Mouse (Mus musculus) right cerebral cortex, postnatal 4 days (tissue): ENCODE results near the gene Tlr9.

Experiments
- DNase-seq: peaks from one replicate; pipeline ENCODE4 v3.0.0-alpha.2; 2022

Gene Tlr9

DNA sequence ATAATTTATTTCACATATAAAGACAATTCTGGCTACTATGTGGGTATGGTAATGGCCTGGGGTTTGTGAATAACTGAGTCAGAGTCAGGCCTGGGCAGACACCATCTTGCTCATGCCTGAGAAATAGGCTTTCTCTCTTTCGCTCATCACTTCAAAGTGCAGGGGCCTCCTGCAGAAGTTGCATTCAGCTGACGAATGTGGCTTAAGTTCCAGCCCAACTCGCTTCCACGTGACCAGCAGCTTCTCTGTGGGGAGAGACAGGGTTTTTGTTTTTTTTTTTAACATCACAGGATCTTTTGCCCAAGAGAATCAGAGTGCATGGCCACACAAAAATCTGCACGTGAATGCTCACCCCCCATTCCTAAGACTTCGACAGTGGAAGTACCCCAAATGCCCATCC, 11.6 kb downstream of the Tlr9 start:
- no peak for DNase-seq

DNA sequence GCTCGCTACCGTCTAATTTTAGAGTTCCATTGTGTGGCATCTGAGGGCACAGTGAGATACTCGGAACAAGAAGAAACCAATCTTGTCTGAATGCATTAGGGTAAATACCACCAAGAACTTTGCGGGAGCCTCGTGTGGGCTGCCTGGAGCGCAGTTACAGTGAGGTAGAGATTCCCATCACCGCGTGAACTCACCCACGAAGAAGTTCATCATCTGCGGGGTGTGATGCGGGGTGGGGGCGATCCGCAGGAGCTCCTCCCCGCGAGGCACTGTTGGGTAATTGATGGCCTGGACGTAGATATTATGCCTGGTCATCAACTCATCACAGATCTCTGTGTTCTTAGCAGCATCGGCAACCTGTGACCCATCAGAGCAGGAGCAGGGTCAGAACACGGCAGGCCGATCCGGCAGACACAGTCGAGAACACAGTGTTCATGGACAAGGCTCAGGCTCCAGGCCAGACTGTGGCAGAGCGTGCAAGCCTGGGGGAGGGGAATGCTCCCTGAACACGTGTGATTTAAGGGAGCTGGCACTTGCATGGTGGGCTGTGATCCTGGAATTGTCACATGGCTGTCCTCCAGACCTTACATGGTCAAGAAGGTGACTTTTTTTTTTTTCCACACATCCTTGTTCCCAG, 12.9 kb downstream of the Tlr9 start:
- no peak for DNase-seq

DNA sequence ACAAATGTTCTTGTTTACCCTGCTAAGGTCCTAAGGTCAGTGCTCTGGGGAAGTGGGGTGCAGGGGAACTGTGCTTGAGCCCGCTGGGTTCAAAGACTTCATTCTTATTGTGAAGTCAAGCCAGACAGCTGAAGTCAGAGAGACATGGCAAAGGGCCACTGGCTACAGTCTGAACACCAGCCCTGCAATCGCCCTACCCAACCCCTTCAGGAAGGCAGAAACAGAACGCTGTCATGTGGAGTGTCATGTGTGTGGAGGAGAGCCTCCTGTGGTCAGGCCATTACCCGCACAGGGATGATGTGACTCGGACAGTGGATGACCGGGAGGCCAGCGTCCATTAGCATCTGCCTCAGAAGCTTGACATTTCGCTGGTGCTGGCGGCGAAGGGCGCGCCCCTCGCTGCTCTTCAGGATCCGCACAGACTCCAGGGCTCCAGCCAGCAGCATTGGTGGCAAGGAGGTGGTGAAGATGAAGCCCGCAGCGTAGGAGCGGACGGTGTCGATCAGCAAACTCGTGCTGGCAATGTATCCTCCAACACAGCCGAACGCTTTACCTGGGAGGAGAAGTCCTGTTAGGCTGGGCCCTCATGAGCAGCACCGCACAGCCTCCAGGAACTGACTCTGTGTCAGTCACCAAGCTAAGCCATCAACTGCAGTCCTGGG, 13.9 kb downstream of the Tlr9 start:
- no peak for DNase-seq

DNA sequence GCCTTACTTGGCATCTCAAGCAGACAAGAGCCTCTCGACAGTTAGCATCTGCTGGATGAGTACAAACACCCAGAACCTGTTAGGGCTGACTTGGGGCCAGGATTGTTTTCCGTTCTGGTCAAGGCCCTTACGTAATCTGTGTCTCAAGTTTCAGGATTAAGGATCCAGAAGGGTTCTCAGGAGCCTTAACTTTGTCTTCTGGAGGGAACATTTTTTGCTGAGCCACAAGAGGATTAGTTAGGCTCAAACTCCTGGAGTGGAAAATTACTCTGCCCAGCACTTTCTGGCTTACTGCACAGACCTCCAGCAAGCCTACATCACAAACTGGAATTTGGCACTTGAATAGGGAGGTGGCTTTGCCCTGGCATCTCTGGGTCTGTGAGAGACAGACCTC, 14.4 kb downstream of the Tlr9 start:
- DNase-seq: no peak

DNA sequence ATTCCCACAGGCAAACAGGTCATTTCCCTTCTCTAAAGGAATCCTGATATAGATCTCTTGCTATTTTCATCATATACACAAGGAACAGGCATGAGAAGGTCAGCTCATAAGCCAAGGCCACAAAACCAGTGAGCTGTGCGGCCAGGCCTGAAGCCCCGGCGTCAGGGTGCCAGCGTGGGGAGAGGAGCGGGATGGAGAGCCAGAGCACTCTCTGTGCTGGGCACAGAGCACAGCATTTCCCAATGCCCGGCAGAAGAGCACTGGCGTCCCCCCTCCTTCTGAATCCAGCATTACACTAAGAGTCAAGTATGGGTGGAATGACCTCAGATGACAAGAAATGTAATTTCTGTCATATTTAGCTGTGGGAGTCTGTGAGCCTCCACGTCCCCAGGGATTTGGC, 15.0 kb downstream of the Tlr9 start:
- no peak for DNase-seq

DNA sequence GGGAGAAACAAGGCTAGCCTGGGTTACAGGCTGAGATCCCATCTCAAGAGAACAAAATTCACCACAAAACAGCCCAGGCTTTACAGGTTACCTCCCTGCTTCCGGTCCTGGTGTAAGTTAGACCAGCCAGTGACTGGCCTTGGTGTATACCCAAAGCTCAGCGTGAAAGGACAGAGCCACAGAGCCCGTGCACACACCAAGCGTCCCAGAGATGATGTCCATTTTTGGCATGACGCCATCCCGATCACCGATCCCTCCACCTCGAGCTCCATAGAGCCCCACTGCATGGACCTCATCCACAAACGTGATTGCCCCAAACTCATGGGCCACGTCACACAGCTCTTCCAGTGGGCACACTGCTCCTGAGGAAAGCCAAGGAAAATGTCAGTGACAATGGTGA, 15.5 kb downstream of the Tlr9 start:
- no peak for DNase-seq

DNA sequence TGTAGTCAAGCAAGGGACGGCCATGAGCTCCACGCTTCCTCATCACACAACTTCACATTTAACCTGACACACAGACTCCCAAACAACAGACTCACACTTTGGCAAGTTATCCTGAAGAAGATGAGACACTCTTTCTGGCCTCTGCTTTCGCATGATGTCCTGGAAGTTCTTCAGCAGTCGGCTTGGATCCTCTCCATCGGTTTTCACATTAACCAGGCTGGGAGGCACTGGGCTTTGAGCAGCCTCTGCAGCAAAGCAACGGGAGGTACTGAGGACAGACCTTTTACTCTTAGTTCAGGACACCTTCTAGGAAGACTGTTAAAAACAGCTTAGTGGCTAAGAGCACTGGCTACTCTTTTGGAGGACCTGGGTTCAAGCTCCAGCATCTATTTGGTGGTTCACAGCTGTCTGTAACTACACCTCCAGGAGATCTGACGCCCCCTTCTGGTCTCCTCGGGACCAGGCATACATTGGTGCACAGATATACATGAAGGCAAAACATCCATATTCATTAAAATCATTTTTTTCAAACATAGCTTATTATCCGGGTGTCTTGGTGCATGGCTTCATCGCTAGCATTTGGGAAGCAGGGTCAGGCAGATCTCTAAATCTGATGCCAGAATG, 19.3 kb downstream of the Tlr9 start:
- DNase-seq: no peak

DNA sequence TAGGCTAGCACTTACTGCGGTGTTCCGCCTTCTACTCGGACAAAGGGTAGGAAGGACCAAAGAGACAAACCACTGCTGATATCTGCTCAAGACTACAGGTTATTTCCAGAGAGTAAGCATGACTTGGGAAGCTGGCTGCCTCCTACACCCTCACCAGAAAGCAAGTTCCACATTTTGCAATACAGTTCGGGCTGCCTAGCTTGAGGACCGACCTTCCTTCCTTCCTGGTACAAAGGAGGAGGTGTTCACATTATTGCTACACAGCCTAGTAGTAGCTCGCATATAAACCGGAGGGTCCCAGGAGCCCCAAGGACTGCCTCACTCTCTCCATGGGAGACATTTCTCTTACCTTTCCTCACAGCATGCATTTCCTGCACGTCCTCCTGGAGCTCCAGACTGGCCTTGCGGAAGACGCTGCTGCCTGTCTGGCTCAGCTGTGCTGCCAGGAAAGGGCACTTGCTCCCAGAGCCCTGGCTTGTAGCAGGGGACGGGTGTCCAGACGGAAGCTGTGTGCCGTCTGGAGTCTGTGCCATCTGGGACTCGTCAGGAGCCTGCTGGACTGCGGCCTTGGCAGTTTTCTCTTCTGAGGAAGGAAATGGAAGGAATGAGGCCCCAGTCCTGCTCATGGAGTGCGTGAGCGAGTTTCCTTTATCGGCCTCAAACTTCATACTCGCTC, 20.6 kb downstream of the Tlr9 start:
- DNase-seq: no peak

DNA sequence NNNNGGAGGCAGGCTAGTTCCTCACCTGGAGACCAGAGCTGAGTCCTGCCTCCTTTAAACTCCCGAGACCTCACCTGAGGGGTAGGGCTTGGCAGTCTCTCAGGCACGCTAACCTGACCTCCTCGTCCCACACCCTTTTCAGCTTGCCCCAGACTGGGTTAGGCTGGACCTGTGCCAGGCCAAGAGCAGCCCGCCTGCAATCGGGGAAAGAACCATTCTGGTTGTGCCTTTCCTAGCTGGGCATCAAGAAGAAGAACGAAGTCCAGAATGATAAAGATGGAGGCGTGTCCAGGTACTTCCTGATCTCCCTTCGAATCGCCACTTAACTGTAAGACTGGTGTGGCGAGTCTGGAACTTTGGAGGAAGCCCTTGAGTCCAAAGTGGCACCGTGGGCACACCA, 27.2 kb downstream of the Tlr9 start:
- DNase-seq: no peak

DNA sequence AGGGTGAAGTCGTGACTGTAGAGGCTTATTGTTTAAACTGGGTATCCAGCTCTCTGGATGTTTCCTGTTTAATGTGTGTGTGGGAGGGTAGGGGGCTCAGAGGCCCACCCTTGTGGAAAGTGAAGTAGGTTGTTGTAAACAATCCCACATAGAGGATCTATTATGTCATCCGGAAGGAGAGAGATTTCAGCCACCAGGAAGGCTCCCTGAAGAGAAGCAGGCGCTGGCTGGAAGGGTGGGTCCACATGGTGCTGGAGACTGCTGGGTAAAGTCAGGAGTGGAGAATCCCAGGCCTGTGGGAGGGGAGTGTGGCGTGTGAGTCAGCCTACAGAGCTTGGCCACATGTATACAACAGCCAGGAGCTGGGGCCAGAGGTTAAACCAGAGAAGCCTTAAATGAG, 27.8 kb downstream of the Tlr9 start:
- DNase-seq: no peak

DNA sequence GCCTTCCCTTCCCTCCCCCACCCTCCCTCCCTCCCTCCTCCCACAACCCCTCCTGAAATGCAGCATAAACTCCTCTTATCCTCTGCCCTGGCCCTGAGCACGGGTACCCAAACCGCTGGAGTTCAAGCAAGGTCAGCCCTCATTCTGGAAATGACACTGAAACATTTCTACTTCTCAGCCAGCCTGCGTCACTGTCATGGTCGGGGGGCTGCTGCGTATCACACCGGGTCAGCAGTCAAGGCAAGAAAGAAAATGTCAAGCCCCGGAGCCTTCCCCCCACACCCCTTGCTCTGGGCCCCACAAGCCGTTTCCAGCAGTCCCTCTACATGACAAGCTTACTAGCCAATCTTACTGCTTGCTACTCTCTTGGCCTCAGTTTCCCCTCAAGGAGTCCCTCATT, 28.7 kb downstream of the Tlr9 start:
- DNase-seq: no peak

DNA sequence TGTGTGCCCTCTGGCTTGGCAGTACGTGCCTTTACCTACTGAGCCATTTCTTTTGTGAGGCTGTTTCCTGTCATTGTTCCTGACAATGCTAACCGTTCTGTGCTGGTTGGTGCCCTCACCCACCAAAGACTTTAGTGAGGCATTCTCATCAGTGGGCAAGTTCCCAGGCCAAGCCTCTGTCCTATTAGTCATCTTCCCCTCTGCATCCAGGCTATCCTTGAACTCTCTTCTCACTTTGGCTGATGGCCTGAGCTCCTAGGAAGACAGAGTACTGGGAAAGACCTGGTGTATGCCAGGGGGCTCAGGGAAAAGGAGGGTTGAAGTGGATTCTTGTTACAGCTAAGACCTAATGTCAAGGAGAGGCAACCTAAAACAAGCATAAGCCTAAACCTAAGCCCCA, 31.6 kb downstream of the Tlr9 start:
- no peak for DNase-seq

DNA sequence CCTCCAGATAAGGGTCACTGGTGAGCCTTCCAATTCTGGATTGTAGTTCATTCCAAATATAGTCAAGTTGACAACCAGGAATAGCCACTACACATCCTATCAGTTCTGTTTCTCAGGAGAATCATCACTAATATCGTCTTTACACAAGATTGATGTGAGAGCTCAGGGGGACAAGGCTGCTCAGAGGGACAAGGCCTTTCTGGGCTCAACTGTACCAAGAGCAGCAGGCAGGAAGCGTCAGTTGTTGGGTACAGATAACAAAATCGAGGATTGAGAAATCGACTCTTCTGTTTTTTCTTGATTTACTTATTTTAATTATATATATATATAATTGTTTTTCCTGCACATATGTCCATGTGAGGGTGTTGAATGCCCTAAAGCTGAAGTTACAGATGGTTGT, 36.0 kb downstream of the Tlr9 start:
- DNase-seq: no peak

DNA sequence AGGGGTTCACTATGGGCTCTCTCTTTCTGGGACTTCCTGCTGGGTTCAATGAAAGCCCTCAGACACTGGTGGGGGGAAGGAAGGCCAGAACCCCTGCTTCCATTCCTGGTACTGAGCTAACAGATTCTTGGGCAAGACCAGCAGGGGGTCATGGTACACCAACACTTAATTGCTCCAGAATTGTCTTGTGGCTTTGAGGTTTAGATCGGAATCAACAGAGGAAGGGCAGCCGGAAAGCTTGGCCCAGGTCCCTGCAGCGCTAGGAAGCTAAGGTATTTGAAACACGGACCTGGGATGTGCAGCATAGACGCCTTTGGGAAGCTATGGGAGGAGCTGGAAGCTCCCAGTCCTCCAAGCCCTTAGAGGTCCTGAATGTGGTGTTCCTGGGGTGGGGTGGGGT, 36.6 kb downstream of the Tlr9 start:
- DNase-seq: no peak

DNA sequence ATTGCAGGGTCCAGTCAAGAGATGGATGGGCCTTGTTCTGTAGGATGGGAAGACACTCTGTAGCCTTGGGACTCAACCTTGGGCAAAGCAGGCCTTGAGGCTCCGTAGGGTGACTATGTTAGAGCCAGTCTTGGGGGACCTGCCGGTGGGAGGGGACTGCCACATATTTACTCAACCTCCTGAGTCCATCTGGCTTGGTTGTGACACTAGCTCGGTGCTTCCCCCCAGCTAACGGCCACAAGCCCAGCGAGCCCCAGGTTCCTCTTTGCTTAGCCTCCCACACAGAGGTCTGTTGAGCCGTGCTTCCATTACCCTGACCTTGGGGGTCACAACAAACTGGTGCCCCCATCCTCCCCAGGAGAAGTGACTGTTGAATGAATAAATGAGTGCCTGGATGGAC, 38.7 kb downstream of the Tlr9 start:
- DNase-seq: no peak

DNA sequence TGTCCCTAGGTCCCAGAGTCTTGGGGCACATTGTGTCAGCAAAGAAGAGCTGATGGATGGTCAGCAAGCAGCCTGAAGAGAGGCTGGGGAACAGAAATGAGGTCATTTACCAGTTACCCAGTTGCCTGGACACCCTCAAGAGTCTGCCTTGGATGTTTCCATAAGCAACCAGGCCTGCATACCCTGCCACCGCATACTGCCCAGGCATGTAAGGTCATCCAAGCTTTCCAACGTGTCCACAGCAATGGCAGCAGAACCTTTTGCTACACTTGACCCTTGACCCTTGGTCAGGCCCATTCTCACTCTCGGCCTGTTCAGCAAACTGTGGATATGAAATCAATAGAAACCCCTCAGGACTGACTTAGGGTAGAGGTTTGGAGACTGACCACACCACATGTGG, 39.1 kb downstream of the Tlr9 start:
- DNase-seq: no peak

DNA sequence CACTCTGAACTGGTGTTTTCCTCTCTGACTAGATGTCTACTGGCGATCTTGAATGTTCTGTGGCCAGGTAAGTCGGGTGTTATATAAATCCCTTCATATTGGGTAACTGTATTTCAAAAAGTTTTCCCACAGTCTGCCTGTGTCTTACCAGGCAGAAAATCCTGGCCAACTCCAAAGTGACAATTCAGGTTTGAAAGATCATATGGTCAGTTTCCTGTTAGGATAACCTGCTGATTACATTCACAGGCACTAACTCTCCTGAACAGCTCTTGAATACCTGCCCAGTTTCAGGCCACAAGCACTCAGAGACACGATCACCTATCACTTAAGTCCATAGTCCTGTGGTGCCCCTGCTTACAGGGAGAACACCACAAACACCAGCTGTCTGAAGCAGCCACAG, 39.7 kb downstream of the Tlr9 start:
- DNase-seq: no peak

DNA sequence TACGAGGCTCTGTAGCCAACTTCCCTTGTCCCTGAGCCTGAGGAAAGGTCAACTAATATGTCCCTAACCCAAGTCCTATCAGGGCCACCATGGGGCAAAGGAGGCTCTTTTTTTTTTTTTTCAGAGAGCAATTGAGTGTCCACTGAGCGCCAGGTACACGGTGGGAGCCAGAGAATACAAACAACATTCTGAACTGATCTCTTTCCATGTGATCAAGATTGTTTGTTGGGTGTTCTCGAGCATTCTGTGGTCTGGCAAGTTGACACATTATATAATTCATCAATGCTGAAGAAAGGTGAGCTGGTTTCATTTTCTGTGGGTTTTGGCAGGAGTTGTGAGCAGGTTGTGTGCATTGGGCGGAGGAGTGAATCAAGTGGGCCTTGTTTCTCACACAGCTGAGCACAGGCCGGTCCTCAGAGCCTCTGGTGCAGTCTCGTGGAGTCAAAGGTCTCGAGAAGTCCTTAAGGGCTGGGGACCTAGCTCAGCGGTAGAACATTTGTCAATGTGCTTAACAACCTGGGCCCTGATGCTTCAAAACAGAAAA, 41.1 kb downstream of the Tlr9 start:
- no peak for DNase-seq

DNA sequence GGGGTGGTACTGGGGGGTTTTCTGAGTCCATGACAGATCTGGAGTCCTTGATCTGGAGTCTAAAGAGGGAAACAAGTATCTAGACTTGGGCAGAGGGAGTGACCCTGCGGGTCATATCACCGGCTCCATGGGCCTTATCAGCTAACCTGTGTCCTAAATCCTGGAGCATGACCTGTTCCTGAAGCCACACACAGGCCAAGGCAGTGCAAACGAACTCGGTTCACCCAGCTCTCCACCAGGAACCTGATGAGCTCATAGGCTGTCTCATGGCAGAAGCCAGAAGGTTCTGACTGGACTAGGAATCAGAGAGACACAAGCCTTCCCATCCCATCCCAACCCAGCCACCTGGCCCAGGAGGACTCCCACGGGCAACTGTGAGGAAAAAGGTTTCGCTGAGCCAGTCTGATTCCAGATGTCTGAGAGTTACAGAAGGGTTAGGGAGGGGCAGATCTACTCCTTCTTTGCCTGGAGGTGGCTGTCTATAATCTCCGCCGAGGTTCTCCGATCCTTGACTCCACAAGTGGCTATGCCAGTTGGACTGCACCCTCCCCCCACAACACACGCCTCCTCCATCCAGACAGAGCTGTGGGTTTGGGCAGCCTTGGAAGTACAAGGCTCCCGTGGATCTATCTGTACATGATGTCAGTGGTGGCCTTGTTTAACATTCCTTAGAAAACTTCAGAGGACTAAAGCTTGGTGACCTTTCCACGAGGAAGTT, 43.1 kb downstream of the Tlr9 start:
- DNase-seq: no peak

DNA sequence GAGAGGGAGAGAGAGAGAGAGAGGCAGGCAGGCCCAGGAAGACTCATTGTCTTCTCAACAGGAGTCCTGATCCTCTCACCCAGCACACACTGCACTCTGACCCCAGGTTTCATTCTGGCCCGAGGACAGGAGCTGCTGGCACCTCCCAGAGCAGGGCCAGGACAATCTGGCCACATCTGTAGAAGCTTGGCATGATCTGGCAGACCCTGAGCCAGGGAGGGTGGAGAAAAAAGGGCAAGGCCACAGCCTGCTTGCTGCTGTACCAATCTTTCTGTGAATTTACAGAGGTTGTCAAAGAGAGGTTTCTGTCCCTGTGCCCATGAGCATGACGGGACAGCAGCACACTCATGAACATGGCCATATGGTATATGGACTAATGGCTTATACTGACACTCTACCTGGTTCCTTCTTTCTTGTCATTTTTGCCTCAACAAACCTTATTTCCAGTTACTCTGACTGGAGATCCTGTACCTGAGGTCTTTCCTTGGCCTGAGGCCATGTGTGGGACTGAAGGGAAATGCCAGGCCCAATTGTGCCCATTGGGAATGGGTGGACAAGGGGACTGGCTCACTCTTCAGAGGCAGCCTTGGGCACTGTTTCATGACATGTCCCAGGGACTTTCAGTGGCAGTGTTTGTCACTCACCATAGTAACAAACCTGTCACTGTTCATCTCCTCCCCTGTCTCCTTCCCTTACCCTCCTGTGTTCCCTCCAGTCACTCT, 44.7 kb downstream of the Tlr9 start:
- no peak for DNase-seq

DNA sequence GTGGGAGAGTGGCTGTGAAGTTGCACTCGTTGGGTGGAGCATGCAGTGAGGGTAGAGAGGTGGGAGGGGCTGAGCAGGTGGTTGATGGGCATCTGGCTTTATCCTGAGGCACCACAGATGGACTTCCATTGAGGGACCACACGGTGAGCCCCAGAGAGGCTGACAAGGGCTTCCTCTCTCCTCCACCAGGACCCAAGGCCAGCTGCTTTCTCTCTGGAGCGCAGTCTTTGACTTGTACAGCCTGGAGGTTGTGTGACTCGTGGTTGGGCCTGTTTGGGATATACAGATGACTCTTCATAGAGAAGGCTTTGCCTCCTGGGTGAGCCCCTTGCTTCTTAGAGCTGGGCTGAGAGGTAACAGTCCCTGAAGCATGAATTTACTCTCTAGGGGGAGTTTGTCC, 46.0 kb downstream of the Tlr9 start:
- DNase-seq: no peak

DNA sequence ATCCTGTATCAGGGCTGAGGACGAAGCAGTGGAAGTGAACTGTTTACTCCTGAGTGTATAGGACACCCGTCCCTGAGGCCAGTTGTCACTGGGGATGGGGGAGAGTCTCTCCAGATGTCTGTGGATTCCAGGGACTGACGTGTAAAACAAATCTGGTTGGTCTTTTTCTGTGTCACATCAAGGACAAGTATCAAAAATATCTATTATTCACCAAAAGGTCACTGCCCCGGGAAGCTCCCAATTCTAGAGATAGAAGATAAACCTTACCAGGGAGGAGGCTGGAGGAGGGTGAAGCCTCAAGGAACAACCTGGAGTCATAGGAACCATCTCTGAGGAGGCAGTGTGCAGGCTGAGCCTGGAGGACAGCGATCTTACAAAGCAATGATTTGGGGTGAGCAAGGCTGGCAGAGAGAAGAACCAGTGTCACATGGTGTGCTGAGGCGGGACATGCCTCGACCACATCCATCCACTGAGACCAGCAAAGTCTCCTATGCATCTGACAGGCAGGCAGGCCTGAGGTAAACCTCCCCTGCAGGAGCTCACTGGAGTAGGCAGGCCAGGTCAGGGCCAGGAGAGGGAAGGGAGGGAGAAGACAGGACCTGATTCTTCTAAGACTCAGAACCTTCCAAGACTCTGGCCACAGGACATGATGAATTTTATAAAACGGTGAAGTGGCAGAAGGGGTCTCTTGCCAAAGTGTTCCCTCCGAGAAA, 46.8 kb downstream of the Tlr9 start:
- no peak for DNase-seq
